Mouse (Mus musculus) spleen, adult 2 months (tissue): ENCODE measurements at regions not wholly inside any gene's neighbourhood (a gene's known extent, or its start where the extent isn't known, plus 50 kb on each side); places are given as distances from the start of the nearest gene placed in this dataset.

Source experiments
- CTCF ChIP-seq: fragments of 200-500 bp; IDR thresholded peaks from 2 replicates; pipeline ENCODE4 v1.5.1; 2011; ENCODE audit warnings: mild to moderate bottlenecking, inconsistent platforms; ENCODE audit not compliant: insufficient read depth, insufficient read length, insufficient replicate concordance; ENCODE audit errors: extremely low read depth
- POLR2A ChIP-seq: fragments of 200-500 bp; IDR thresholded peaks from 2 replicates; pipeline ENCODE4 v1.6.1; 2011; ENCODE audit warnings: low read depth, low read length, inconsistent platforms

DNA sequence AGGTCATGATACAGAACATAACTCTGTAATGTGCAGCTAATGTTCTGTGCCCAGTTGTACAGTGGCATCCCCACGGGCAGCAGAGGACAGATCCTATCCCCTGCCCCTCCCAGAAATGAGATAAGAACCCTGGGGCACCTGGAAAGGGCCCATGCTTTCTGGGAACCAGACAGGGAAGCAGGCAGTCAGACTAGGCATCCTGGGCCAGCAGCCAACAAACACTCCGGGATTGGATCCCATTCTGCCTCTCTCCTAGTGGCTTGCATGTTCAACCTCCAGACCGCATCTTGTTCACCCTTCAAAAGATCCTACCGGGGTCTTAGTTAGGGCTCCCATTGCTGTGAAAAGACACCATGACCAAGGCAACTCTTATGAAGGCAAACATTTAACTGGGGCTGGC is 229.0 kb upstream of the Rpl38 start:
- no peak for TF ChIP-seq POLR2A
- TF ChIP-seq CTCF, result no peak
